Mouse (Mus musculus) midbrain, postnatal 0 days (tissue): Measurements from ENCODE around the gene Mettl7b. TPM values are rescaled to one million over a fixed set of nuclear protein-coding genes. Genes with fewer than 3 reads are reported as not detected.

Experiments used
- ATAC-seq: fragments of 200-750 bp; cut with Nextera tagmentation; 2 replicates; pipeline ENCODE4 v1.8.0; 2017; ENCODE audit warnings: moderate number of reproducible peaks, mild to moderate bottlenecking, moderate TSS enrichment, moderate library complexity; ENCODE audit not compliant: low FRiP score
- DNase-seq: peaks from one replicate; pipeline ENCODE4 v3.0.0-alpha.2; 2015; ENCODE audit warnings: low spot score
- H3K27ac ChIP-seq: fragments of 300-500 bp; sonication (generic); 2 replicates; pipeline ENCODE4 v1.5.1; 2014; ENCODE audit warnings: low read depth, mild to moderate bottlenecking, low read length, mixed read lengths
- H3K27me3 ChIP-seq: fragments of 300-500 bp; sonication (generic); 2 replicates; pipeline ENCODE4 v1.6.1; 2014; ENCODE audit warnings: low read length, control low read depth, mixed read lengths; ENCODE audit not compliant: insufficient read depth
- H3K36me3 ChIP-seq: fragments of 300-500 bp; sonication (generic); 2 replicates; pipeline ENCODE4 v1.6.1; 2014; ENCODE audit warnings: low read length, control low read depth, mixed read lengths; ENCODE audit not compliant: insufficient read depth
- H3K4me1 ChIP-seq: fragments of 300-500 bp; sonication (generic); 2 replicates; pipeline ENCODE4 v1.6.1; 2014; ENCODE audit warnings: mild to moderate bottlenecking, control low read depth, antibody characterized with exemption, low read length, mixed read lengths; ENCODE audit not compliant: insufficient read depth
- H3K4me2 ChIP-seq: fragments of 300-500 bp; sonication (generic); 2 replicates; pipeline ENCODE4 v1.6.1; 2014; ENCODE audit warnings: low read depth, mild to moderate bottlenecking, low read length, mixed read lengths; ENCODE audit not compliant: poor library complexity, severe bottlenecking
- H3K4me3 ChIP-seq: fragments of 300-500 bp; sonication (generic); 2 replicates; pipeline ENCODE4 v1.5.1; 2014; ENCODE audit warnings: low read depth, mild to moderate bottlenecking, low read length, moderate library complexity
- H3K9ac ChIP-seq: fragments of 300-500 bp; sonication (generic); replicated peaks from 2 replicates; pipeline ENCODE4 v1.6.1; 2014; ENCODE audit warnings: mild to moderate bottlenecking, low read length, moderate library complexity, mixed read lengths; ENCODE audit not compliant: poor library complexity, severe bottlenecking
- H3K9me3 ChIP-seq: fragments of 300-500 bp; sonication (generic); 2 replicates; pipeline ENCODE4 v1.6.1; 2016; ENCODE audit warnings: low read length, control low read depth
- CTCF ChIP-seq: IDR thresholded peaks from 2 replicates; pipeline ENCODE4 v1.5.1; 2016; ENCODE audit warnings: antibody characterized with exemption, mild to moderate bottlenecking
- WGBS: fragments of 180-500 bp; shearing (Covaris S2); extraction: QIAGEN DNeasy Blood & Tissue Kit; methylation state at CpG from one replicate; pipeline ENCODE4 v1.1.7; 2014; 5-methylcytosine and 5-hydroxymethylcytosine counted together
- polyA plus RNA-seq: library from polyadenylated mRNA; unstranded; fragments of >200 nt; fragmentation: Nextera tagmentation; extraction: Ambion mirVana; gene quantifications from 2 replicates; pipeline ENCODE4 v1.2.1, GENCODE M21; 2015
- total RNA-seq: library from RNA; depleted of rRNA; stranded (reverse); fragments of >200 nt; gene quantifications from 2 replicates; pipeline ENCODE4 v1.2.3, GENCODE M21; 2014

Mettl7b gene
- total and polyA plus RNA-seq, 2 experiments from 2014 or later, result not detected

DNA sequence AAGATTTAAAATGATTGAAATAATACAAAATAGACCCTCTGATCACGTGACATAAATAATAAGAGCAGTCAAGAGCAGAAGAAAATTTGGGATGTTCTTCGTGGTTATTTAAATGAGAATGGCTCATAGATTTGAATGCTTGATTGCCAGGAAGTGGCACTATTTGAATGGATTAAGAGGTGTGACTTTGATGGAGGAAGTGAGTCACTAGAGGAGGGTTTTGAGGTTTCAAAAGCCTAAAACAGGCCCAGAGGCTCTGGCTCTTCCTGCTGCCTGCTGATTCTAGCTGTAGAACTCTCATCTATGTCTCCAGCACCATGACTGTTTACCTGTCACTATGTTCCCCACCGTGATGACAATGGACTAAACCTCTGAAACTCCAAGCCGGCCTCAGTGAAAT is 12.1 kb upstream of the Mettl7b start:
- Histone ChIP-seq H3K36me3 (no peaks in the 10 kb centered on the region), H3K4me2 (no peak overlapping the region), H3K9me3 (no peaks in the 10 kb centered on the region), H3K27me3 (no peaks in the 10 kb centered on the region), H3K27ac (no peak overlapping the region), H3K4me3 (no peak overlapping the region), H3K9ac (no peak overlapping the region), H3K4me1 (no peaks in the 10 kb centered on the region)
- WGBS, result 69% methylated on average over 4 of the region's 4 CpGs
- no peak for DNase-seq
- no peak for TF ChIP-seq CTCF
- ATAC-seq, result no peak

GRCm38 (mm10) chr10:128970740-128971250 is 10.0 kb upstream of the Mettl7b start:
- H3K4me2 ChIP-seq, result no peak overlapping the region
- H3K27me3 ChIP-seq, result no peaks in the 10 kb centered on the region
- no peak overlapping the region for H3K9ac ChIP-seq
- no peaks in the 10 kb centered on the region for H3K9me3 ChIP-seq
- H3K4me1 ChIP-seq, result no peaks in the 10 kb centered on the region
- H3K27ac ChIP-seq, result no peak overlapping the region
- WGBS, result 42% methylated on average over 1 of the region's 1 CpGs
- TF ChIP-seq CTCF, result no peak
- no peaks in the 10 kb centered on the region for H3K36me3 ChIP-seq
- DNase-seq, result no peak
- ATAC-seq, result no peak
- no peak overlapping the region for H3K4me3 ChIP-seq

GRCm38 (mm10) chr10:128968341-128968749 is 7.6 kb upstream of the Mettl7b start:
- ATAC-seq (no peak), DNase-seq (no peak)
- Histone ChIP-seq H3K4me1 (no peaks in the 10 kb centered on the region), H3K27me3 (no peaks in the 10 kb centered on the region), H3K4me2 (no peak overlapping the region), H3K9me3 (no peaks in the 10 kb centered on the region), H3K36me3 (no peaks in the 10 kb centered on the region), H3K4me3 (no peak overlapping the region), H3K27ac (no peak overlapping the region), H3K9ac (no peak overlapping the region)
- TF ChIP-seq CTCF, result no peak
- 45% methylated on average over 1 of the region's 1 CpGs for WGBS

DNA sequence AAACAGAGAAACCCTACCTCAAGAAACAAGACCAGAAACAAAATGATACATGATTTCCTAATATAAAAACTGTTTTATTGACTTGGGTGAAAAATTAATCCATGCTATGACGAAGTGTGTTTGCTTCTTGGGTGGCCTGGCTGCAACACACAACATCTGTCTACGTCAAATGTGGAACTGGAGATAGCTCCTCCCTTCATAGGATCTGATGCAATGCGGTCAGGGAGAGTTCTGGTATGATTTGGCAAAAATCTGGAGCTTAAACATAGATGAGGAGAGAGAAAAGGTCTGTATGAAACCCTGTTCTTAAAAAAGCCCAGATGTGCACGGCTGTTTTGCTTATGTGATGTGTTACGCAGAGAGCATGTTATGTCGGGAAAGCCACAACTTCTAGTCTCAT is 5.1 kb upstream of the Mettl7b start:
- H3K9ac ChIP-seq, result no peak overlapping the region
- no peaks in the 10 kb centered on the region for H3K27me3 ChIP-seq
- ATAC-seq, result no peak
- no peaks in the 10 kb centered on the region for H3K4me1 ChIP-seq
- WGBS, result 87% methylated on average over 6 of the region's 6 CpGs
- no peak for DNase-seq
- H3K4me3 ChIP-seq, result no peak overlapping the region
- H3K4me2 ChIP-seq, result no peak overlapping the region
- H3K36me3 ChIP-seq, result no peaks in the 10 kb centered on the region
- H3K9me3 ChIP-seq, result no peaks in the 10 kb centered on the region
- no peak overlapping the region for H3K27ac ChIP-seq
- no peak for TF ChIP-seq CTCF

- no peak overlapping the region for H3K27ac ChIP-seq
- TF ChIP-seq CTCF, result no peak
- no peaks in the 10 kb centered on the region for H3K4me1 ChIP-seq
- H3K36me3 ChIP-seq, result no peaks in the 10 kb centered on the region
- no peak overlapping the region for H3K4me3 ChIP-seq
- ATAC-seq (no peak), DNase-seq (no peak)
- H3K9ac ChIP-seq, result no peak overlapping the region
- 67% methylated on average over 2 of the region's 2 CpGs for WGBS
- no peak overlapping the region for H3K4me2 ChIP-seq
- no peaks in the 10 kb centered on the region for H3K9me3 ChIP-seq
- no peaks in the 10 kb centered on the region for H3K27me3 ChIP-seq
These were observed 4.2 kb upstream of the Mettl7b start for GRCm38 (mm10) chr10:128964961-128965360.

GRCm38 (mm10) chr10:128960142-128960541 is 646 bp downstream of the Mettl7b start:
- Histone ChIP-seq H3K4me2 (no peak overlapping the region), H3K27ac (no peak overlapping the region), H3K9ac (no peak overlapping the region), H3K36me3 (no peaks in the 10 kb centered on the region), H3K4me1 (no peaks in the 10 kb centered on the region), H3K4me3 (no peak overlapping the region), H3K9me3 (no peaks in the 10 kb centered on the region), H3K27me3 (no peaks in the 10 kb centered on the region)
- ATAC-seq, result no peak
- DNase-seq, result no peak
- no peak for TF ChIP-seq CTCF
- 82% methylated on average over 4 of the region's 4 CpGs for WGBS
